Mouse (Mus musculus) urinary bladder, postnatal 25 days (tissue): Measurements from ENCODE around the gene Zfp688.
A peak's percentile ranks its signal among the peaks of the same experiment; 100 is the strongest.
"Not testable (repeated sequence)": the region's sequence is repeated elsewhere in the genome, so short reads cannot be mapped to it uniquely, and the experiment has no call there.

Source experiments
- DNase-seq: peaks from one replicate; pipeline ENCODE4 v3.0.0; 2022; ENCODE audit warnings: low spot score

Zfp688 gene

GRCm38 (mm10) chr7:127421388-127422191 lies at the start of gene Zfp688:
Gene Zfp688 (minus strand): TSS chr7:127422068.
- peak; percentile 96 for DNase-seq

GRCm38 (mm10) chr7:127471646-127472010 lies 49.8 kb upstream of the Zfp688 start:
- DNase-seq: peak; percentile 50

GRCm38 (mm10) chr7:127470743-127471645 lies 49.1 kb upstream of the Zfp688 start:
- DNase-seq: peak; percentile 70

- DNase-seq: no peak
These were observed 48.3 kb upstream of the Zfp688 start for GRCm38 (mm10) chr7:127470011-127470715.

GRCm38 (mm10) chr7:127466606-127467005 lies 44.7 kb upstream of the Zfp688 start:
- no peak for DNase-seq

GRCm38 (mm10) chr7:127465670-127466069 lies 43.8 kb upstream of the Zfp688 start:
- not testable (repeated sequence) for DNase-seq

GRCm38 (mm10) chr7:127465191-127465590 lies 43.3 kb upstream of the Zfp688 start:
- DNase-seq: no peak

GRCm38 (mm10) chr7:127459311-127459710 lies 37.4 kb upstream of the Zfp688 start, which contains the start of gene Prr14:
Gene Prr14 (plus strand): TSS chr7:127459611.
- not testable (repeated sequence) for DNase-seq

GRCm38 (mm10) chr7:127458371-127459122 lies 36.7 kb upstream of the Zfp688 start:
- DNase-seq: not testable (repeated sequence)

- DNase-seq: no peak
These were observed 33.0 kb upstream of the Zfp688 start for GRCm38 (mm10) chr7:127454905-127455304.

GRCm38 (mm10) chr7:127453056-127453455 lies 31.2 kb upstream of the Zfp688 start:
- DNase-seq: no peak

- no peak for DNase-seq
These were observed 28.1 kb upstream of the Zfp688 start for GRCm38 (mm10) chr7:127449966-127450365.

GRCm38 (mm10) chr7:127448521-127449300 lies 26.8 kb upstream of the Zfp688 start, which contains the start of gene Zfp689:
Gene Zfp689 (minus strand): TSS chr7:127449158.
- DNase-seq: peak; percentile 84

GRCm38 (mm10) chr7:127443976-127444375 lies 22.1 kb upstream of the Zfp688 start:
- no peak for DNase-seq

- DNase-seq: no peak
These were observed 15.9 kb upstream of the Zfp688 start for GRCm38 (mm10) chr7:127437724-127438123.

GRCm38 (mm10) chr7:127435206-127435605 lies 13.3 kb upstream of the Zfp688 start:
- DNase-seq: no peak

GRCm38 (mm10) chr7:127426354-127426753 lies 4.5 kb upstream of the Zfp688 start:
- no peak for DNase-seq

- DNase-seq: no peak
These were observed 4.0 kb upstream of the Zfp688 start for GRCm38 (mm10) chr7:127425911-127426310.

- no peak for DNase-seq
These were observed 3.4 kb upstream of the Zfp688 start for GRCm38 (mm10) chr7:127425291-127425690.

GRCm38 (mm10) chr7:127422247-127422646 lies 379 bp upstream of the Zfp688 start:
- DNase-seq: no peak

- no peak for DNase-seq
These were observed 10.4 kb downstream of the Zfp688 start for GRCm38 (mm10) chr7:127411418-127411817.
